Mouse (Mus musculus) myocyte (in vitro differentiated cells): ENCODE measurements around the gene Gm11084.

Experiments
- POLR2A ChIP-seq: IDR thresholded peaks from one replicate; pipeline ENCODE4 v1.6.1; 2011; ENCODE audit warnings: low read depth, mild to moderate bottlenecking, control low read depth, moderate library complexity; ENCODE audit not compliant: insufficient read length
- POLR2AphosphoS2 ChIP-seq: IDR thresholded peaks from one replicate; pipeline ENCODE4 v1.6.1; 2011; ENCODE audit warnings: low read depth, control low read depth; ENCODE audit not compliant: insufficient read length
- USF1 ChIP-seq: IDR thresholded peaks from one replicate; pipeline ENCODE4 v1.6.1; 2011; ENCODE audit warnings: low read depth, mild to moderate bottlenecking, control low read depth, moderate library complexity

DNA sequence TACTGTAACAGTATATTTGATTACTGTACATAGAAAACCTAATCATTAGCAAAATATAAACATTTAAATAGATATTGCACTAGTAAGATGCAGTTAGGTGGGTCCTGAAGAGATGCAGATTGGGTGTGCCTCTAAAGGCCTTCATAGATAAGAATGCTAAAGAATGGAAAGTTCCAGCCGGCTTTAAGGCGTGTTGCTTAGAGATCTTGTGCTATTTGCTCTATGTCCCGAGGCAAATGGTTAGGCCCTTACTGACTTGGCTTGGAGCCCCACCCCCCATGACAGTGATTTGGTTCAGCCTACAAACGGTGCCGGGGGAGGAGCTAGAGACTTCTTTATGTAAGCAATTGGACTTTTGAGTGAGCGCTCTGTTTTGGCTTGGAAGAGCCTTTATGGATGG lies 34.5 kb upstream of the Gm11084 start:
- TF ChIP-seq POLR2AphosphoS2 (no peak), POLR2A (no peak), USF1 (no peak)
